Mouse (Mus musculus): ENCODE results near the gene Obscn.
A peak's percentile ranks its signal among the peaks of the same experiment; 100 is the strongest.

DNA sequence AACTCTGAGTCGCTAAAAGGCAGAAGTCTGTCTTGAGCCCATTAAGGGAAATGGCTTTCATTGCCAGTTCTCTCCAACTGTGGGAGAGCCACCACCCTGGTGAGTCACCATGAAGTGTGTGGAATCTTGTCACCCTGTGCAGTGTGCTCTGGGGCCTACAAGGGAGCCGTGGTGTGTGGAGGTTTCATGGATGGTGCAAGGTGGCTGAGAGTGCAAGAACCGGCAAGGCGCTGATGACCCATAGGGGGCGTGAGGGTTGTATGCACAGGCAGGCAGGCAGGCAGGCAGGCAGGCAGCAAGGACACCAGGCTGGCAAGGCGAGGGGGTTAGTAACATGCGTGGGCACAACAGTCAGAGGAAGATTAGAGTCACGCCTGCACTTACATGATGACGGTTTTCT lies 121.2 kb downstream of the Obscn start:
- TF ChIP-seq POLR2A (IDR thresholded peaks at IDR 0.05; ENCODE audit: borderline replicate concordance, control insufficient read depth, low read depth, low read length): no peak
- TF ChIP-seq CTCF (IDR thresholded peaks at IDR 0.05; ENCODE audit: control insufficient read depth, insufficient read depth, low read length): peak; percentile 60
